Mouse (Mus musculus): ENCODE measurements at regions not wholly inside any gene's neighbourhood (a gene's known extent, or its start where the extent isn't known, plus 50 kb on each side); places are given as distances from the start of the nearest gene placed in this dataset.

DNA sequence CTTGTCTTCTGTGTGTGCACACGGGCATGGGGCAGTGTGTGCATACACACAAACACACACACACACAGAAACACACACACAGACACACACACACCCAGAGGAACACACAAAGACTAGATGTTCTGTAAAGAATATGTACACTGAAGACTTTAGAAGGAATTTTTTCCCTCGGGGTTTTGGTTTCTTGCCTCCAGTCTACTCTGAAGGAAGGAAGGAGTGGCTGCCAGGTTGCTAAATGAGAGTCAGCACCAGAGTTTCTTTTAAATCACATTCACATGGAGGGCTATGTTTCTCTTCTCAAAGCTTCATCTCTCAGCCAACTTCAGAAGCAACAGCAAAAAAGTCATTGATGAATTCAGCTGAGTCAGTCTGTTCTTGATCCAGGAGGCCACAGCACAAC lies 61.8 kb upstream of the Irf2bp2 start:
- DNase-seq = no peak

DNA sequence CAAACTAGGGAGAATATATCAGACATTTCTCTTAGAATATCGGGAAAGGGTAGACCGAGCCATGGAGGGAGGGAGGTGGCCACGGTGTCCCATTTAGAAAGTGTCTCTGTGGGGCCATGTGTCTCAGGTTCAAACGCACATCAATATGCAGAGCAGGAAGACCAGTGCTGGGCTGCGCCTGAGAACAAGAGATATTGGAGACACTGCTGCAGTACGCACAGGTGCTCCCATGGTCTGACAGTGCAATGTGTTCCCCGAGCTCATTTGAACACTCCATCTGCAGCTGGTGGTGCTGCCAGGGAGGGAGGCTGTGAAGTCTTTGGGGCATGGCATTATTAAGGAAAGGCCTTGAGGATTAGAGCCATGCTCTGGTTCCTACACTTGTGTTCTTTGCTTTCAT lies 60.6 kb upstream of the Irf2bp2 start:
- no peak for DNase-seq

DNA sequence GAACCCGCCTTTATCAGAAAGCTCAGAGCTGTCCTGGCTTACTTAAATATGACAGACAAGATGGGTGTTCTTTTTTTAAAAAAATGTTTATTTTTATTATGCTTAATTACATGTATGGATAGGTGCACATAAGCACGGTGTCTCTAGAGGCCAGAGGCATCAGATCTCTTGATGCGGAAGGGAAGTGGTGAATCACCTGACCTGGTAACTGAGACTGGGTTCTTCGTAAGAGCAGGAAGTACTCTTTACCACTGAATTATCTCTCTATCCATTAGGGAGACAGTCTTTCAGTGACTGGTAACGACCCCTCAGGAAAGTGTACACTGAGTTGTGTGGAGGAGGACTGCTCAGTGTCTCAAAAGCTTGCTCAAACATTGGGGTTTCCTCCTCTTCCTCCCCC lies 58.4 kb upstream of the Irf2bp2 start:
- DNase-seq = no peak

DNA sequence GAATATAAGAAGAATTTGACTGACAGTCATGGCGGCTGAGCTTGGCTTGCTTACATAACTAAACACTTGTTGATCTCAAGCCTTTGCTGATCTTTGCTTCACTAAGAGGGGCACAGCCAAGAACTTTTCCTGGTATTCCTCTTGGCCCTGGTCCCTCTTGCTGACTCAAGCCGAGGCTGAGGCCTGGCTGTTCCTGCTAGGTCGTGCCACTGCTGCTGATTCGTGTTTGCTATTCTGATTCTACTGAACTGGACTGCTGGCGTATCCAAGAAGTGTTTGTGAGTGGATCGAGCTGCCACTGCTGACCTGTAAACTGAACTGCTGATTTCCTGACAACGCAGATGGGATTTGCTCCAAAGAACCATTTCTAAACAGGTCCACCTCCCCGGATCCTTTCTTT lies 57.2 kb upstream of the Irf2bp2 start:
- peak; percentile 80 for DNase-seq

DNA sequence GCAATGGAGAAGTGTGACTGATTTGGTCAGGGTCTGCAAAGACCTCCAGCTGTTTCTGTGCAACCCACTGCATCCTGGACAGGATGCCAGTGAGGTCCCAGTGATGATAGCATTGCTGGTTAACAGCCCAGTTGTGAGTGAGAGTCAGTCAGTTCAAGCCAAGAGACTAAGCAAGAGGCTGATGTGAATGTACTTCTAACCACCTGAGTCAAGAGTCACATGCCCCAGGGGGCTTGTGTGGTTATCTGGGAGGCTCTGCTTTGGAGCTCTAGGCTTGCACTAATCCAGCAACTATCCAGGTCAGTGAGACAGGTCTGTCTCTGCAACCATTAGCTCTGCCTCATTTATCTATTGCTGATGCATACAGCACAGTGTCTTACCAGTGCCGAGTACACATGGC lies 55.5 kb upstream of the Irf2bp2 start:
- DNase-seq = no peak

DNA sequence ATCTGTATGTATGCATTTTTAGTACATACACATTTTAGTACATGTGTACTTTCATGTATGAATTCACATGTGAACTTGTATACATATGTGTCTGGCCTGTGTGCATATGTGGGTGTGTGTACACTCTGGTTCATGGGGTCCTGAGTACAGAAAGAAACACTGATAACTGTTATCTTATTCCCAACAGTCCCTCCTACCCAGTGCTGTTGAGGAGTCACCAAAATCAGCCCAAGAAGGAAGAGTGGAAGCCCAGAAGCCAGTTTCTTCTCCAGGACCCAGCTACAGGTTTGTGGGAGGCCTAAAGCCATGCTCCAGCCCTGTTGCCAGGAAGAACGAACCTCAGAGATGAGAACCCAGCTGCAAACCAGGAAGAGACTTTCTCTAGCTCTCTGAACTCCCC lies 53.6 kb upstream of the Irf2bp2 start:
- no peak for DNase-seq

DNA sequence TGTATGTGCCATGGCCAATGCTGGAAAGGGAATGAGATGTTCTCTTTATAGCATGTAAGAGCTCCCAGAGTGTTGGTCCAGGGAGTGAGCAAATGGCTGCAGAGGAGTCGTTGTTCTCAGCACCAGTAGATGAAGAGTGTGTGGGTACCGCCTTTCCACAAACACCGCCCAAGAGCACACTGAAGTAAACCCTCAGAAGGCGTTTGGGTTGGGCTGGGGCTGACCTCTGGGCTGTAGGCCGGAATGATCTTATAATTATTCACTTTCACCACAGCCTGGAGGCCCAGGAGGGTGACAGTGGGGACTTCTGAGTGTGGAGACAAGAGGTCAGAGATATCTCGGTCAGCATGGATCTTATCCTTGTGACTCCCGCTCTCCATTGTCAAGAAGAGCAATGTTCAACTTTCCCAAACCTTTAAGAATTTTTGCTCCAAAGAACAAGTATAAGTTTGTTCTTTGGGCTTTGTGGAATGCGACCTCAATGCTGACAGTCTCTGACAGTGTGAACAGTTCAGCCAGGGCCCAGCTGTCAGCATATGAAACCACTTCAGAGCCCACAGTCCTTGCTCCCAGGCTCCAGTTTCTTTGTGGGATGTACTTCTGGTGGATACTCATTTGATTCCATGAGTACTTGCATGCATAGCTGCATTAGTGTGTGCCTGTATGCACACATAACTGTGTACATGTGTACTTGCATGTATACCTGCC lies 53.0 kb upstream of the Irf2bp2 start:
- peak; percentile 49 for DNase-seq

DNA sequence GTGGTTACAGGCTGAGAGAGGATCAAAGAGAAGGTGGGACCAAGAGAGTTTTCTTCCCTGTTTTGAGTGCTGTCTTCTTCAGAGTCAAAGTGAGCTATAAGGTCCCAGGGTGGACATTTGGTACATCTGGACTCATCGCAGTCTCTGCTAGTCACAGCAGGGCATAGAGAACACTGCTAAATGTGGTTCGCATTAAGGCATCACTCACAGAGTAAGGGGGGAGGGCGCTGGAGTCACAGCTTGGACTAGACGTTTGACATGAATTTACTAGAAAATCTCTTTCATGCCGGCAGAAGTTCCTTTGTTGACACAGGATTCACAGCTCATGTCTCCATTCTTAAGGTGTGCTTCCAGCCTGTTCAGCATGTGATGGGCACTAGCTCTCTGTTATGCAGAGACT lies 50.4 kb upstream of the Irf2bp2 start:
- DNase-seq = no peak

All from lung, postnatal 10 days (tissue).